In genomic region chr9:43743647-43744137, GRCm38 (mm10) we compare ENCODE assay signal across 8 mouse cellular contexts. TPM values are rescaled to one million over a fixed set of nuclear protein-coding genes. Genes with fewer than 3 reads are reported as not detected.
DNase-seq lines count a peak whose midpoint lies in the region; ATAC-seq and TF ChIP-seq lines count a peak whose summit lies in the region.

Gene Nectin1, plus strand, starts transcription at chr9:43743984.

- H3K36me3 ChIP-seq in hindbrain, embryonic 15.5 days = no peaks in the 10 kb centered on the region

- TF ChIP-seq CTCF in Patski (IDR thresholded peaks at IDR 0.05) = no peak

- peak within 1 kb of the TSS; percentile 63 for H3K4me3 ChIP-seq in hindbrain, embryonic 15.5 days

- peak within 1 kb of the TSS; percentile 96 for H3K27ac ChIP-seq in hindbrain, embryonic 15.5 days (replicated peaks)

- peak; percentile 27 for DNase-seq in Patski (ENCODE audit: low read depth, low spot score)
- DNase-seq in cerebellum, postnatal 10 days = peak; percentile 94 to 96
- DNase-seq in frontal cortex, postnatal 36 days (ENCODE audit: low spot score in 2 of 2) = peak; percentile 85 to 88
- peak; percentile 91 to 92 for DNase-seq in layer of hippocampus, postnatal 36 days
- peak; percentile 85 for DNase-seq in lung, postnatal 25 days (ENCODE audit: low spot score)
- peak; percentile 88 for DNase-seq in retina, embryonic 14.5 days (ENCODE audit: low spot score)
- DNase-seq in thymus, postnatal 36 days = peak; percentile 67 to 71

- no peaks in the 10 kb centered on the region for H3K9me3 ChIP-seq in hindbrain, embryonic 15.5 days

- peak within 1 kb of the TSS; percentile 85 for H3K4me2 ChIP-seq in hindbrain, embryonic 15.5 days

- peaks cover 43% of the 10 kb centered on the region for H3K4me1 ChIP-seq in hindbrain, embryonic 15.5 days (replicated peaks)

- POLR2A ChIA-PET in Patski (lab: Charles Lee) = no interaction called here

- in situ Hi-C loops in Patski (cut with MboI; ENCODE audit: low pct_unique_long_range_greater_than_20kb) = loop anchor here (25.0 kb wide), 1 partner anchor 219 kb away; no protein-coding TSS in a partner anchor

- peaks cover 9% of the 10 kb centered on the region for H3K27me3 ChIP-seq in Patski
- no peaks in the 10 kb centered on the region for H3K27me3 ChIP-seq in hindbrain, embryonic 15.5 days

- peak within 1 kb of the TSS; percentile 82 for H3K9ac ChIP-seq in hindbrain, embryonic 15.5 days

- ATAC-seq in Patski = peak; percentile 82
- peak; percentile 94 for ATAC-seq in hindbrain, embryonic 15.5 days (ENCODE audit: low FRiP score, low read depth)

- CTCF ChIA-PET in Patski (lab: Charles Lee) = interaction anchor here (1.1 to 1.6 kb wide), 3 partner anchors 15 to 58 kb away, joined by 3 to 10 read pairs (median 3); no protein-coding TSS in a partner anchor

- 0% methylated on average over 31 of the region's 51 CpGs for WGBS in hindbrain, embryonic 15.5 days

RNA-seq across cellular contexts. Expression of gene Nectin1, which starts in this region (rescaled TPM):
- polyA plus RNA-seq in Patski (2021) = 2.8 TPM
- polyA plus RNA-seq in hindbrain, embryonic 15.5 days (2015; fragmentation: Nextera tagmentation; extraction: Ambion mirVana) = 14.8 and 16.2 TPM in 2 replicates
- 10 to 100 TPM; 73.5 to 75.3 TPM for total RNA-seq in layer of hippocampus, postnatal 36 days (2021)

Comparison
In these comparisons a context has a peak if more than half of its experiments do, and no peak if none do; other contexts are left out.
1. Peak in every context shown above with its lines: DNase-seq, ATAC-seq, H3K4me3 ChIP-seq and H3K27ac ChIP-seq.
2. DNase-seq: peak in every context shown above with its lines; median percentile 95 in cerebellum, postnatal 10 days; 92 in layer of hippocampus, postnatal 36 days; 88 in retina, embryonic 14.5 days; 86 in frontal cortex, postnatal 36 days; 85 in lung, postnatal 25 days; 69 in thymus, postnatal 36 days; 27 in Patski.